Mouse (Mus musculus) lung, adult 2 months (tissue): ENCODE measurements around the gene Shld2. TPM values are rescaled to one million over a fixed set of nuclear protein-coding genes. Genes with fewer than 3 reads are reported as not detected.
A peak's percentile ranks its signal among the peaks of the same experiment; 100 is the strongest.
"Not testable (repeated sequence)": the region's sequence is repeated elsewhere in the genome, so short reads cannot be mapped to it uniquely, and the experiment has no call there.

Experiments used
- DNase-seq: peaks from one replicate; pipeline ENCODE4 v3.0.0; 2022
- H3K4me1 ChIP-seq: fragments of 200-500 bp; 2 replicates; pipeline ENCODE4 v1.6.1; 2011; ENCODE audit warnings: low read length; ENCODE audit not compliant: control insufficient read depth, insufficient read depth
- H3K4me3 ChIP-seq: fragments of 200-500 bp; replicated peaks from 2 replicates; pipeline ENCODE3; 2011; ENCODE audit warnings: low read depth, mild to moderate bottlenecking, control low read depth, low read length; ENCODE audit errors: extremely low read depth
- CTCF ChIP-seq: fragments of 200-500 bp; IDR thresholded peaks from 2 replicates; pipeline ENCODE4 v1.5.1; 2011; ENCODE audit warnings: mild to moderate bottlenecking, low read length, control low read depth; ENCODE audit not compliant: insufficient read depth
- POLR2A ChIP-seq: fragments of 200-500 bp; IDR thresholded peaks from 2 replicates; pipeline ENCODE4 v1.6.1; 2011; ENCODE audit warnings: low read depth, mild to moderate bottlenecking, control low read depth, low read length, borderline replicate concordance; ENCODE audit errors: extremely low read depth
- WGBS: fragments of 180-500 bp; shearing (Covaris S2); methylation state at CpG from one replicate; pipeline ENCODE4 v1.1.7; 2018; 5-methylcytosine and 5-hydroxymethylcytosine counted together
- polyA plus RNA-seq: library from polyadenylated mRNA; depleted of rRNA; stranded (reverse); fragments of >200 nt; gene quantifications from 2 replicates; pipeline ENCODE4 v1.2.3, GENCODE M21; 2012

Shld2 gene
- polyA plus RNA-seq, 1 experiment, result 2.4 TPM

DNA sequence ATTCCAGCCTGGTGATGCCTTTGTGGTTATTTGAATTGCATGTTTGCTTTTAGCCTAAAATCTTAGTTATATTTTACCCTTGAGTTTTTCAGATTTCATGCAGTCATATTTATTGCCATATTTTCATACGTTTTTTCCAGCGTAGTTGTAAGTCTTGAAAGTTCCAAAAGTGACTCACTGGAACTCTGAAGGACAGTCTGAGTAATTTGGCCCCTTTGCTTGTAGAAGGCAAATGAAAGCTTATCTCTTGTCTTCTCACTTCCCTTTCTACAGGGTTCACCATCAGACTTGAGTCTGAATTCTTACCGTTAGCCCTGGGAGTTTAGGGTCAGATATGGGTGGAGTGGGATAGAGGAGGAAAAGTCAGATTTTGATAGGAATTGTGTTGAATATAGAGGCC is 16.3 kb upstream of the Shld2 start:
- Histone ChIP-seq H3K4me3 (no peak overlapping the region), H3K4me1 (no peaks in the 10 kb centered on the region)
- WGBS, result 86% methylated on average over 3 of the region's 3 CpGs
- TF ChIP-seq CTCF (no peak), POLR2A (no peak)
- DNase-seq, result no peak

DNA sequence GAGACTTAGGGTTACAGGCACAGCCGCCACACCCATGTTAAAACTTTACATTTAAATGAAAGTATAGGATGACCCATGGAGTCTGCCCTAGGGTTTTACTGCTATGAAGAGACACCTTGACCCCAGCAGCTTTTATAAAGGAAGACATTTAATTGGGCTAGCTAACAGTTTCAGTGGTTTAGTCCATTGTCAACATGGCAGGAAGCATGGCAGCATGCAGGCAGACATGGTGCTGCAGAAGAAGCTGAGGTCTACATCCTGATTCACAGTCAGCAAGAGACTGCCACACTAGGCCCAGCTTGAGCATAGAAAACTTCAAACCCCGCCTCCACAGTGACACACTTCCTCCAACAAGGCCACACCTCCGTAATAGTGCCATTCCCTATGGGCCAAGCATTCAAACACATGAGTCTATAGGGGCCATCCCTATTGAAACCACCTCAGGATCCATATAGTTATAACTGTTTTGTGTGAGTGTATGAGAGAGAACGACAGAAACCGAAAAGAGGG is 13.3 kb upstream of the Shld2 start:
- H3K4me3 ChIP-seq, result no peak overlapping the region
- no peak for TF ChIP-seq CTCF
- TF ChIP-seq POLR2A, result no peak
- no peak for DNase-seq
- WGBS, result 95% methylated on average over 5 of the region's 5 CpGs
- H3K4me1 ChIP-seq, result no peaks in the 10 kb centered on the region

DNA sequence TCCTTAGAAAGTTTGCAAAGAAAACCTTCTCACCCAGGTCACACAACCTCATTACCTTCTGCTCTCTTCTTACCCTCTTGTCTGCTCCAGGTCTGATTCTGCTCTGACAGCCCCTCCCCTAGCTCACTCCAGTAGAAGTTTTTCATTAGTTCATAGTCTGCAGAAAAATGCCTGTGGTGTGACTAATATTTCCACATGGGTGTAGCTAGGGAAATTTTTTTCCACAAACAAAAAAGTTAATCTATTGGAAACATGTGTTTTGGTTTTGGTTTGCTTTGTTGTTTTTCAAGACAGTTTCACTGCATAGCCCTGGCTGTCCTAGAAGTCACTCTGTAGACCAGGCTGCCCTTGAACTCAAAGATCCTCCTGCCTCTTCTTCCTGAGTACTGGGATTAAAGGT is 7.8 kb upstream of the Shld2 start:
- TF ChIP-seq POLR2A (no peak), CTCF (no peak)
- DNase-seq, result no peak
- Histone ChIP-seq H3K4me3 (no peak overlapping the region), H3K4me1 (peaks cover 9% of the 10 kb centered on the region)

DNA sequence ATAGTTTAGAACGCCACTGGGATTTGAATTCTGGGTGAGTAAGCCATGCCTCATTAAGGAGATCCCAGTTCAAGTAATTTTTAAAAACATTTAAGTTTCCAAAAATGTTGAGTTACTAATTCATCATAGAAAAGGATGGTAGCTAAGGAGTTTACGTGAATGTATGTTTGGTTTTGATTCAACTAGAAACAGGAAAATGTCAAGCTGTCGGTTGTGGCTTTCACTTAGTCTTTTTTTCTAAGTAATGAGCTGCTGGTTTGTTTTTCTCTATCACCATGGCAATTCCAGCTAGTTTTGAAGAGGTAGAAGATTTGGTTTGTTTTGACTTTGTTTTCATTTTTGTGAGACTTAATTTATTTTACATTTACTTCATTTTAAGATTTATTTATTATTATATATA is 7.1 kb upstream of the Shld2 start:
- Histone ChIP-seq H3K4me3 (no peak overlapping the region), H3K4me1 (peaks cover 13% of the 10 kb centered on the region)
- no peak for DNase-seq
- TF ChIP-seq CTCF (no peak), POLR2A (no peak)
- WGBS, result 55% methylated on average over 3 of the region's 3 CpGs

DNA sequence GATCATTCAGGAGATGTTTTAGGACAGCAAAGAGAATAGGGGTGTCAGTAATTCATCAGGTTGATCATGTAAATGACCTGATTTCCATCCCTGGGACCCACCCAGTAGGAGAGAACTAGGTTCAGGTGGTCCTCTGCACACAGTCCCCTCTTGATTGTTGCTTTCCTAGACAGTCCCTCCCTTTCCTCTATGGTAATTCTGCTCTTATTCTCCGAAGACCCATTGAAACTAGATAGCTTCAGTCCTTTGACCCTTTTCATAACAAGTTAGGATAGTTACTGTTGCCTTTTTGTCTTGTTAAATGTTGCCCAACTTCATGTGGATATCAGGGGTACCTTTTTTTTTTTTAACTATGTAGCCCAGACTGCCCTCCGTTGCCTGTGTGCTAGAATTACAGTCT is 6.1 kb upstream of the Shld2 start:
- Histone ChIP-seq H3K4me1 (peaks cover 16% of the 10 kb centered on the region), H3K4me3 (no peak overlapping the region)
- TF ChIP-seq POLR2A (no peak), CTCF (no peak)
- no peak for DNase-seq
- WGBS, result 85% methylated on average over 2 of the region's 2 CpGs

DNA sequence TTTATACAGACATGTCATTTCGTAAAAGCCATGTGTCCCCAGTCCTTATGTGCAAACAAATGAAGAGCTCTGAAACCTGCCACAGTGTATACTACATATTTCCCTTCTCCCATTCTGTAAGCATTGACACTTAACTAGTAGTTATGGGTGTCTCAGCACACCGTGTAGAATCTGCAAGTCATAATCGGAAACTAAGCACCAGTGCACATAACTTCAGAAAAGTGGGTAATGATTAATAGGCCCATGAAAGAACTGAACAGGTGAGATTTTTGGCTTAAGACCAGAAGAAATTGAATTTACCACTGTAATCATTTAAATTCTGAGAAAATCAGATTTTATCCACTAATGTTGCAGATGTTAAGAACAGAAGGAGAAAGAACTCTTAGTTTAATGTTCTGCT is 4.5 kb upstream of the Shld2 start:
- 57% methylated on average over 3 of the region's 3 CpGs for WGBS
- TF ChIP-seq CTCF (no peak), POLR2A (no peak)
- Histone ChIP-seq H3K4me3 (no peak overlapping the region), H3K4me1 (peaks cover 16% of the 10 kb centered on the region)
- no peak for DNase-seq

DNA sequence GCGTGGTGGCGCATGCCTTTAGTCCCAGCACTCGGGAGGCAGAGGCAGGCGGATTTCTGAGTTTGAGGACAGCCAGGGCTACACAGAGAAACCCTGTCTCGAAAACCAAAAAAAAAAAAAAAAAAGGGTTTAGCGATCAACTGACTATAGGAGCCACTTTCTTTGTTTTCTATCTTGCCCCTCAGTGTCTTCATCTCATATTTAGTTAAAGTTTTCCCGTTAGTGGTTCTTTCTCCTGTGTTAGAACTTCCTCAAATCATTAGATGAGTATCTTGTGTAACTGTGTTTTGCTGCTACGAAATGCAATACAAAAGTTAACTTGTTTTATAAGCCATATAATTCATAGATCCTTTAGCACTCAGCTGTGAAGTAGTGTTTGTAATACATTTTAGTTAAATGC is 4.1 kb upstream of the Shld2 start:
- not testable (repeated sequence) for DNase-seq, H3K4me3 ChIP-seq
- 73% methylated on average over 8 of the region's 8 CpGs for WGBS
- H3K4me1 ChIP-seq, result peaks cover 16% of the 10 kb centered on the region

DNA sequence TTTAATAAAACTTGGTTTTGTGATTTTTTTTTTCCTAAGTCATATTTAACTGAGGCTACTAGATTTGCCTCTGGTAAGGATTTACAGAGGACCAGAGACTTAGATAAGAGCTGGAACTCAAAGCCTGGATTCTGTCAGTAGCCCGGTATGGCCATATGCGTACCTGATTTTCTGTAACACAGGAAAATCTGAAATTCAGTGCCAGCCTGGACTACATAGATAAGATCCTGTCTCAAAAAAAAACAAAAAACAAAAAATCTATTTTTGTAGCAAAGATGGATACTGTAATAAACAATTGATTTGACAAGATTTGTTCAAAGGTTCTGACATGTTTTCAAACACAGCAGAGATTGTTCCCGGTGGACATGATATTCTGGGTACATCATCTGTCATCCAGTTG is 3.3 kb upstream of the Shld2 start:
- Histone ChIP-seq H3K4me1 (peaks cover 16% of the 10 kb centered on the region), H3K4me3 (no peak overlapping the region)
- WGBS, result 52% methylated on average over 3 of the region's 3 CpGs
- no peak for TF ChIP-seq POLR2A
- DNase-seq, result no peak

DNA sequence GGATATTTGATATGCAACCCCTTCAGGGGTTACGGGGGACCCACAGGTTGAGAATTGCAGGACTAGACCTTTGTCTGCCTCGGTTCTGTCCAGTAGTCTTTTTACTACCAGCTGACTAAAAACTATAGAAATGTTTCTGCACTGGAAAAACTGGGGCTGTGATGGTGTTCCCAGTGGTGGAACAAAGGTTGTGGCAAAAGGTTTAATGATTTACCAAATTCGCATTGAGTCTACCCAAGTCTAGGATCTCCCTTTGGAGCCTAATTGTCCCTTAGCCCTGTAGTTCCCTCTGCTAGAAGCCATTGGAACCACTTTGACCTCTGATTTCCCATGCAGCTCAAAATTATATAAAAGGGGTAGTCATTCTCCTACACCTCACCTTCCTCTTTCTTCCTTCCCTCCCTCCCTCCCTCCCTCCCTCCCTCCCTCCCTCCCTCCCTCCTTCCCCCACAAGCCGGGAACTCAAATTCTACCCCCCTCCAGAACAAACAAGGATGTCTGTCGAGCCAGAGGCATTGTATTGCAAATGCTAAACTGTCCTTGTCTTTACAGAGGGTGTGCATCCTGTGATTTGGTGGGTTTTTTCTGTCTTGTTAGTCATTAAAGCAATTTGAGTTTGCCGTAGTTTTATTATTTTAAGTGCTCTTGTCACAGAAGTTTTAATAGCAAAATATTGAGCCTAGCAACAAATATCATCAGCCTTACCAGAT is 2.2 kb upstream of the Shld2 start:
- Histone ChIP-seq H3K4me3 (peak overlapping the region; percentile 53), H3K4me1 (peaks cover 12% of the 10 kb centered on the region)
- TF ChIP-seq POLR2A (no peak), CTCF (no peak)
- DNase-seq, result no peak
- WGBS, result 16% methylated on average over 6 of the region's 6 CpGs

DNA sequence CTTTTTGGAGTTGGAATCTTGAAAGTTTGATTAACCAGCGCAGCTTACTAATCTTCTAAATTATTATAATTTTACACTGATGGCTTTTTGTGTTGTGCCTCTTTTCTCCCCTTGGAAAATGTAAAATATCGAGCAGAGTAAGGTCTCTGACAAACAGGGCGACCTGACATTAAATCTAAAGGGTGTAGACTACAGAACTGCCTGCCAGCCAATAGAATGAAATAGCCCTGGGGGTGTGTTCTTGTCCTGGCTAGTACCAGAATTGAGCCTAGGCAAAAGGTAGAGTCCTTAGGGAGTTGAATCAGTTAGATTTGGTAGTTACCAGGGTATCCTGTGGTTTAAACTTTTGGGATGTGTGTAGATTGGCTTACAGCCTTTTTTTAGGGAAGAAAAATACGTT is 1.4 kb upstream of the Shld2 start:
- DNase-seq, result no peak
- H3K4me1 ChIP-seq, result peaks cover 12% of the 10 kb centered on the region
- 9% methylated on average over 4 of the region's 4 CpGs for WGBS
- TF ChIP-seq POLR2A (no peak), CTCF (no peak)
- peak overlapping the region; percentile 77 for H3K4me3 ChIP-seq

DNA sequence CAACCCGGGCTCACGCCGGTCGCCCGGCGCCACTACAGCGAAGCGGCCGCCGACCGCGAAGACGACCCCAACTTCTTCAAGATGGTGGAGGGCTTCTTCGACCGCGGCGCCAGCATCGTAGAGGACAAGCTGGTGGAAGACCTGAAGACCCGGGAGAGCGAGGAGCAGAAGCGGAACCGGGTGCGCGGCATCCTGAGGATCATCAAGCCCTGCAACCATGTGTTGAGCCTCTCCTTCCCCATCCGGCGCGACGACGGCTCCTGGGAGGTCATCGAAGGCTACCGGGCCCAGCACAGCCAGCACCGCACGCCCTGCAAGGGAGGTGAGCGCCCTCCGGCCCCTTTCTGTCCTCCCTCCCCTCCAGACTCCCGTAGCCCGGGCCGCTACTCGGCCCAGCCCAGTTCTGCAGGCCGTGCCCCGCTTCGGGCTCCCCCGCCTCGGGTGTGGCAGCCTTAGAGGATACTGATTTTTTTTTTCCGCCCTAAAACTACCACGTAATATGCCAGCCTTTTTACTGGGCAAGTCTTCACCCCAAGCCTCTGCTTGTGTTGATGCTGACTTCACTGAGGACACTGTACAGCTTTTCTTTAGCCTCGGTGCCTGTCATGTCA is 833 bp upstream of the Shld2 start:
- peak; percentile 70 for DNase-seq
- WGBS, result under 1% methylated on average over 47 of the region's 47 CpGs

More for the DNA sequence above, 833 bp upstream of the Shld2 start:
- Histone ChIP-seq H3K4me1 (peaks cover 12% of the 10 kb centered on the region), H3K4me3 (peak overlapping the region; percentile 77)
- TF ChIP-seq CTCF (no peak), POLR2A (no peak)
